Mouse (Mus musculus) midbrain, embryonic 16.5 days (tissue): Measurements from ENCODE around the gene Thrb. TPM values are rescaled to one million over a fixed set of nuclear protein-coding genes. Genes with fewer than 3 reads are reported as not detected.

ENCODE experiments used
- ATAC-seq: fragments of 200-750 bp; cut with Nextera tagmentation; 2 replicates; pipeline ENCODE4 v1.8.0; 2017; ENCODE audit warnings: moderate TSS enrichment
- H3K27ac ChIP-seq: fragments of 300-500 bp; sonication (generic); 2 replicates; pipeline ENCODE4 v1.5.1; 2014; ENCODE audit warnings: mild to moderate bottlenecking, low read length, mixed read lengths
- H3K27me3 ChIP-seq: fragments of 300-500 bp; sonication (generic); 2 replicates; pipeline ENCODE4 v1.6.1; 2014; ENCODE audit warnings: low read depth, low read length, mixed read lengths; ENCODE audit not compliant: control insufficient read depth, insufficient read depth
- H3K36me3 ChIP-seq: fragments of 300-500 bp; sonication (generic); 2 replicates; pipeline ENCODE4 v1.6.1; 2014; ENCODE audit warnings: mild to moderate bottlenecking, low read length, moderate library complexity, mixed read lengths; ENCODE audit not compliant: control insufficient read depth, insufficient read depth
- H3K4me1 ChIP-seq: fragments of 300-500 bp; sonication (generic); 2 replicates; pipeline ENCODE4 v1.6.1; 2014; ENCODE audit warnings: mild to moderate bottlenecking, low read length, mixed read lengths; ENCODE audit not compliant: control insufficient read depth, insufficient read depth
- H3K4me2 ChIP-seq: fragments of 300-500 bp; sonication (generic); 2 replicates; pipeline ENCODE4 v1.6.1; 2014; ENCODE audit warnings: mild to moderate bottlenecking, low read length, mixed read lengths
- H3K4me3 ChIP-seq: fragments of 300-500 bp; sonication (generic); 2 replicates; pipeline ENCODE4 v1.5.1; 2014; ENCODE audit warnings: low read depth, mild to moderate bottlenecking, low read length, moderate library complexity, mixed read lengths
- H3K9ac ChIP-seq: fragments of 300-500 bp; sonication (generic); 2 replicates; pipeline ENCODE4 v1.6.1; 2014; ENCODE audit warnings: low read depth, low read length, mixed read lengths
- H3K9me3 ChIP-seq: fragments of 300-500 bp; sonication (generic); replicated peaks from 2 replicates; pipeline ENCODE4 v1.6.1; 2014; ENCODE audit warnings: mild to moderate bottlenecking, low read length, mixed read lengths; ENCODE audit not compliant: control insufficient read depth, poor library complexity, severe bottlenecking
- WGBS: fragments of 180-500 bp; shearing (Covaris S2); extraction: QIAGEN DNeasy Blood & Tissue Kit; methylation state at CpG from one replicate; pipeline ENCODE4 v1.1.7; 2014; 5-methylcytosine and 5-hydroxymethylcytosine counted together
- polyA plus RNA-seq: library from polyadenylated mRNA; unstranded; fragments of >200 nt; fragmentation: Nextera tagmentation; extraction: Ambion mirVana; gene quantifications from 2 replicates; pipeline ENCODE4 v1.2.1, GENCODE M21; 2015

Thrb gene
- polyA plus RNA-seq, 1 experiment from 2014 or later = 2.9 TPM

DNA sequence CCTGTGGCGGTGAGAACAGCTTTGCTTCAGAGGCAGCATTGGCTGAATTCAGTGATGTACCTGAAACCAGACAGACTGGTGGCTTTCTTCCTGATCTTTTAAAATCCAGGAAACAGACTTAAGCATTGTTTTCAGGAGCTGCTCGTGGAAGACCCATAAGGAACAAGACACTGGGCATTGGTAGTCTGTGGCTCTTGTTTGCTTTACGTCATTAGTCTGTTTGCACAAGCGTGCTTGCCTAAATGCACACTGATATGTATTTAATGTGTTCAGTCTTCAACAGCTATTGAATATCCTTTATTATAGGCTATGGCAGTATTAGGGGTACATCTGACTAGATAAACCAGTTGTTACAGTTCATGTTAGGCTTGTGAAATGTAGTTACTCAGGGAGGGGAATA is 67.8 kb downstream of the Thrb start:
- Histone ChIP-seq H3K4me3 (no peak overlapping the region), H3K9me3 (no peaks in the 10 kb centered on the region), H3K36me3 (no peaks in the 10 kb centered on the region), H3K9ac (no peak overlapping the region), H3K4me2 (no peak overlapping the region), H3K4me1 (peaks cover 1% of the 10 kb centered on the region; the same call in 1 of the 2 replicates), H3K27me3 (no peaks in the 10 kb centered on the region), H3K27ac (no peak overlapping the region)
- ATAC-seq = no peak
- WGBS = 82% methylated on average over 4 of the region's 4 CpGs

DNA sequence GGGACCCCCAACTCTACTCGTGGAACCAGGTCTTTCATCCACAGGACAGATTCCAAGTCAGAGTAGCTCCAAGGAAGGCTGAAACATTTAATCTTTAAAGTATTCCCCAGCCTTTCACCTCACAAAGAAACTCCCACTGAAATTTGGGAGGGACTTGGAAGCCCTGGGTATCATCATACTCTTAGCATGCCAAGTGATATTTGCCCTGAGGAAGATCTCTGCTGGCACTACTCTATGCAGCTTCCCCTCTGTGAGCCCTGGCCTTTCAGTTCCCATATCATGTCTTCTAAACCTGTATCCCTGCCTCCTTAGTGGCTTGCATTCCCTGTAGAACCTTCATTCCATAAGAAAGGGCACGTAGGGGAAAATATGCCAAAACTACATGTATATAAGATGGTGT is 68.8 kb downstream of the Thrb start:
- no peak overlapping the region for H3K9ac ChIP-seq
- ATAC-seq = no peak
- H3K4me3 ChIP-seq = no peak overlapping the region
- no peaks in the 10 kb centered on the region for H3K9me3 ChIP-seq
- no peak overlapping the region for H3K27ac ChIP-seq
- H3K36me3 ChIP-seq = no peaks in the 10 kb centered on the region
- no peaks in the 10 kb centered on the region; the same call in 1 of the 2 replicates for H3K4me1 ChIP-seq
- no peaks in the 10 kb centered on the region for H3K27me3 ChIP-seq
- no peak overlapping the region for H3K4me2 ChIP-seq
- 89% methylated on average over 2 of the region's 2 CpGs for WGBS

DNA sequence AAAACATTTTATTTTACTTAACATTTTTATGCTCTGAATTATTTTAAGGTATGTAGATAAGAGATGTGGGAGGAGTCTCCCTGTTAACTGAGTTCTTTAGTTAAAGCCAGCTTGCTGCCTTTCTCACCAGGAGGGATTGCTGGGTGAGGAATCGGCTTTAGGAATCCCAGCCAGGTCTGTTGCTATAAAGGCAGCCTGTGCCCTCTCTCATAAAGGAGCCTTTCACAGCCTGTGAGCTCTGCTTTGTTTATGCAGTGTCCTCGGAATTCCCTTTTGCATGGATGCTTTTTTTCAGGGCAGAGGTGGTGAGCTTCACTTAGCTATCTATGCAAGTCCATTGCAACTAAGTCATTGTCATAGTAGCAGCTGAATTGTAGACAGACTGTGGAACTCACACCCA is 71.0 kb downstream of the Thrb start:
- no peak overlapping the region for H3K4me2 ChIP-seq
- H3K9me3 ChIP-seq = no peaks in the 10 kb centered on the region
- H3K4me1 ChIP-seq = no peaks in the 10 kb centered on the region; the same call in 1 of the 2 replicates
- H3K27ac ChIP-seq = no peak overlapping the region
- WGBS = 5% methylated on average over 2 of the region's 2 CpGs
- H3K9ac ChIP-seq = no peak overlapping the region
- no peak for ATAC-seq
- H3K36me3 ChIP-seq = no peaks in the 10 kb centered on the region
- H3K27me3 ChIP-seq = no peaks in the 10 kb centered on the region
- no peak overlapping the region for H3K4me3 ChIP-seq

GRCm38 (mm10) chr14:17733077-17733778 is 73.2 kb downstream of the Thrb start:
- no peaks in the 10 kb centered on the region for H3K27me3 ChIP-seq
- H3K27ac ChIP-seq = no peak overlapping the region
- WGBS = 75% methylated on average over 2 of the region's 2 CpGs
- ATAC-seq = peak; percentile 53
- H3K9me3 ChIP-seq = no peaks in the 10 kb centered on the region
- H3K9ac ChIP-seq = no peak overlapping the region
- H3K36me3 ChIP-seq = no peaks in the 10 kb centered on the region
- H3K4me2 ChIP-seq = no peak overlapping the region
- H3K4me1 ChIP-seq = no peaks in the 10 kb centered on the region; the same call in 1 of the 2 replicates
- no peak overlapping the region for H3K4me3 ChIP-seq

- H3K4me3 ChIP-seq = no peak overlapping the region
- H3K27me3 ChIP-seq = no peaks in the 10 kb centered on the region
- no peak overlapping the region for H3K27ac ChIP-seq
- H3K4me1 ChIP-seq = no peaks in the 10 kb centered on the region; the same call in 1 of the 2 replicates
- peak; percentile 91 for ATAC-seq
- no peaks in the 10 kb centered on the region for H3K36me3 ChIP-seq
- H3K4me2 ChIP-seq = no peak overlapping the region
- no peaks in the 10 kb centered on the region for H3K9me3 ChIP-seq
- no peak overlapping the region for H3K9ac ChIP-seq
- WGBS = 24% methylated on average over 2 of the region's 2 CpGs
These were observed 73.7 kb downstream of the Thrb start for GRCm38 (mm10) chr14:17733779-17734137.

GRCm38 (mm10) chr14:17735440-17735839 is 75.4 kb downstream of the Thrb start:
- H3K9ac ChIP-seq = no peak overlapping the region
- H3K4me3 ChIP-seq = no peak overlapping the region
- no peaks in the 10 kb centered on the region for H3K27me3 ChIP-seq
- no peak overlapping the region for H3K27ac ChIP-seq
- H3K4me1 ChIP-seq = no peaks in the 10 kb centered on the region; the same call in 1 of the 2 replicates
- H3K4me2 ChIP-seq = no peak overlapping the region
- ATAC-seq = no peak
- 58% methylated on average over 6 of the region's 6 CpGs for WGBS
- no peaks in the 10 kb centered on the region for H3K9me3 ChIP-seq
- no peaks in the 10 kb centered on the region for H3K36me3 ChIP-seq

- H3K4me3 ChIP-seq = no peak overlapping the region
- no peaks in the 10 kb centered on the region for H3K36me3 ChIP-seq
- H3K9ac ChIP-seq = no peak overlapping the region
- no peaks in the 10 kb centered on the region for H3K4me1 ChIP-seq
- no peak for ATAC-seq
- H3K27ac ChIP-seq = no peak overlapping the region
- no peaks in the 10 kb centered on the region for H3K27me3 ChIP-seq
- H3K9me3 ChIP-seq = no peaks in the 10 kb centered on the region
- H3K4me2 ChIP-seq = no peak overlapping the region
- WGBS = 54% methylated on average over 3 of the region's 3 CpGs
These were observed 80.8 kb downstream of the Thrb start for GRCm38 (mm10) chr14:17740903-17741302.

- no peaks in the 10 kb centered on the region for H3K4me1 ChIP-seq
- H3K27ac ChIP-seq = no peak overlapping the region
- ATAC-seq = no peak
- no peak overlapping the region for H3K4me2 ChIP-seq
- no peak overlapping the region for H3K9ac ChIP-seq
- no peak overlapping the region for H3K4me3 ChIP-seq
- no peaks in the 10 kb centered on the region for H3K9me3 ChIP-seq
- no peaks in the 10 kb centered on the region for H3K27me3 ChIP-seq
- WGBS = 73% methylated on average over 2 of the region's 2 CpGs
- H3K36me3 ChIP-seq = no peaks in the 10 kb centered on the region
These were observed 82.2 kb downstream of the Thrb start for GRCm38 (mm10) chr14:17742264-17742663.

GRCm38 (mm10) chr14:17742902-17743712 is 83.0 kb downstream of the Thrb start:
- H3K4me2 ChIP-seq = no peak overlapping the region
- no peak overlapping the region for H3K27ac ChIP-seq
- WGBS = 65% methylated on average over 9 of the region's 9 CpGs
- no peaks in the 10 kb centered on the region for H3K4me1 ChIP-seq
- H3K36me3 ChIP-seq = no peaks in the 10 kb centered on the region
- ATAC-seq = no peak
- no peak overlapping the region for H3K4me3 ChIP-seq
- no peaks in the 10 kb centered on the region for H3K27me3 ChIP-seq
- H3K9ac ChIP-seq = no peak overlapping the region
- H3K9me3 ChIP-seq = no peaks in the 10 kb centered on the region
